In the genomic region with DNA sequence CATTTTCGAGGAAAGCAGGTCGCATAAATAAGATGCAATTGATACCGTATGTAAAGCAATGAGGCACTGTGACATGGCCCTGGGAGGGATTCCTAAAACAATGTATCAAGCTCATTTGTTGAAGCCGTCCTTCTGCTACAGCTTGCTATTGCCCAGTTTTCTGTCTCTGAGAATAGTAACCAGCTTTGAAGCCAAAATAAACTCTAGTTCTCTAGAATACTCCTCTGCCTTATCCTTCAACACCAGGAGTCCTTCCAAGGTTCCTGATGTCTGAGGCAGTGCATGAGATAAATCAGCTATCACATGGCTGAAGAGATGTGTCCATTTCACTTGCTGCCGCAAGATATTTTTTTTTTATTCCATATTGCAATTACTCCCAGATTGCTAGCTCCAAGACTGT, we compare ENCODE assay signal across 30 mouse cellular contexts. TPM values are rescaled to one million over a fixed set of nuclear protein-coding genes. Genes with fewer than 3 reads are reported as not detected.
DNase-seq lines count a peak whose midpoint lies in the region; ATAC-seq lines count a peak whose summit lies in the region.
"Had no signal": no experiment of that assay in that cellular context is flagged by ENCODE, and none has a peak within 500 bp of the region (broad histone marks: within the 10 kb centered on the region; RNA-seq: fewer than 3 reads in every experiment).

No protein-coding gene starts in this region.

- H3K4me3 ChIP-seq in heart, embryonic 12.5 days: no peak overlapping the region
- H3K4me3 ChIP-seq in heart, embryonic 13.5 days: no peak overlapping the region
- H3K4me3 ChIP-seq: embryonic facial prominence, embryonic 13.5 days; forebrain, embryonic 10.5 days; gastrocnemius, adult 2 months; heart, embryonic 15.5 days; kidney, embryonic 15.5 days; limb, embryonic 12.5 days; liver, embryonic 15.5 days; lung, embryonic 15.5 days; neural tube, embryonic 13.5 days had no signal

- peak; percentile 85 for DNase-seq in heart, adult 11 months
- no peak for DNase-seq in heart, postnatal 25 days (ENCODE audit: low spot score)
- peak; percentile 55 for DNase-seq in brain, adult 2 months (ENCODE audit: low read depth, low spot score)
- DNase-seq in heart, postnatal 10 days: peak; percentile 33 to 38
- DNase-seq in urinary bladder, postnatal 10 days (ENCODE audit: low spot score): no peak
- DNase-seq: adrenal gland, postnatal 14 days; cerebellum, adult 11-12 months; cerebellum, adult 9-11 months; gastrocnemius, adult 2 months; gastrocnemius, postnatal 36 days; kidney, adult 18-20 months; kidney, postnatal 25 days; right cerebral cortex, postnatal 4 days; thymus, adult 2 months; thymus, postnatal 36 days had no signal

- intact Hi-C loops in heart, postnatal 25 days (cut with DNase I): no loop called here
- intact Hi-C loops in heart, postnatal 10 days (cut with DNase I): no loop called here

- no peaks in the 10 kb centered on the region for H3K36me3 ChIP-seq in heart, embryonic 12.5 days
- no peaks in the 10 kb centered on the region for H3K36me3 ChIP-seq in heart, embryonic 13.5 days
- H3K36me3 ChIP-seq: embryonic facial prominence, embryonic 13.5 days; forebrain, embryonic 10.5 days; heart, embryonic 15.5 days; kidney, embryonic 15.5 days; limb, embryonic 12.5 days; liver, embryonic 15.5 days; lung, embryonic 15.5 days; neural tube, embryonic 13.5 days had no signal

- no peak overlapping the region for H3K9ac ChIP-seq in heart, embryonic 12.5 days
- H3K9ac ChIP-seq in heart, embryonic 13.5 days: no peak overlapping the region
- H3K9ac ChIP-seq: embryonic facial prominence, embryonic 13.5 days; heart, embryonic 15.5 days; kidney, embryonic 15.5 days; limb, embryonic 12.5 days; liver, embryonic 15.5 days; lung, embryonic 15.5 days; neural tube, embryonic 13.5 days had no signal

- no peak overlapping the region for H3K4me2 ChIP-seq in heart, embryonic 12.5 days
- no peak overlapping the region for H3K4me2 ChIP-seq in heart, embryonic 13.5 days
- H3K4me2 ChIP-seq: embryonic facial prominence, embryonic 13.5 days; heart, embryonic 15.5 days; kidney, embryonic 15.5 days; limb, embryonic 12.5 days; liver, embryonic 15.5 days; lung, embryonic 15.5 days; midbrain, embryonic 11.5 days; neural tube, embryonic 13.5 days had no signal

- peaks cover 14% of the 10 kb centered on the region; the same call in 1 of the 2 replicates for H3K9me3 ChIP-seq in heart, embryonic 12.5 days (replicated peaks)
- no peaks in the 10 kb centered on the region for H3K9me3 ChIP-seq in heart, embryonic 13.5 days
- H3K9me3 ChIP-seq: heart, embryonic 15.5 days; kidney, embryonic 15.5 days; liver, embryonic 15.5 days; lung, embryonic 15.5 days; neural tube, embryonic 13.5 days had no signal

- 78% methylated on average over 5 of the region's 5 CpGs for WGBS in heart, embryonic 12.5 days
- 68% methylated on average over 5 of the region's 5 CpGs for WGBS in heart, embryonic 13.5 days

- ATAC-seq in heart, embryonic 12.5 days (ENCODE audit: insufficient number of reproducible peaks, low FRiP score): no peak
- no peak for ATAC-seq in heart, embryonic 13.5 days (ENCODE audit: extremely low read depth, insufficient number of reproducible peaks, low FRiP score, low TSS enrichment)
- ATAC-seq: CD4-positive, CD25-positive, alpha-beta regulatory T cell, adult 4 months; hindbrain, embryonic 16.5 days; midbrain, embryonic 16.5 days had no signal

- no peaks in the 10 kb centered on the region for H3K27me3 ChIP-seq in heart, embryonic 12.5 days (replicated peaks)
- no peaks in the 10 kb centered on the region for H3K27me3 ChIP-seq in heart, embryonic 13.5 days (replicated peaks)
- H3K27me3 ChIP-seq: embryonic facial prominence, embryonic 13.5 days; heart, embryonic 15.5 days; kidney, embryonic 15.5 days; limb, embryonic 12.5 days; liver, embryonic 15.5 days; lung, embryonic 15.5 days; neural tube, embryonic 13.5 days had no signal

- H3K27ac ChIP-seq in heart, embryonic 12.5 days (ENCODE audit: poor library complexity, severe bottlenecking): no peak overlapping the region
- 0 out of 2 replicates have a peak overlapping the region, but pooled peaks have one; percentile 20 for H3K27ac ChIP-seq in heart, embryonic 13.5 days (replicated peaks)
- H3K27ac ChIP-seq: forebrain, embryonic 10.5 days; gastrocnemius, adult 2 months; kidney, embryonic 15.5 days; limb, embryonic 12.5 days; liver, embryonic 15.5 days; lung, embryonic 15.5 days; neural tube, embryonic 13.5 days; stomach, postnatal 0 days had no signal

- peaks cover 3% of the 10 kb centered on the region; the same call in 1 of the 2 replicates for H3K4me1 ChIP-seq in heart, embryonic 12.5 days (replicated peaks)
- H3K4me1 ChIP-seq in heart, embryonic 13.5 days: peaks cover 34% of the 10 kb centered on the region
- H3K4me1 ChIP-seq: kidney, embryonic 15.5 days; limb, embryonic 12.5 days; liver, embryonic 15.5 days had no signal

RNA-seq across cellular contexts. Expression of a gene that starts 43.9 kb away (rescaled TPM):
- polyA plus RNA-seq in heart, embryonic 12.5 days (2016; fragmentation: Nextera tagmentation; extraction: Ambion mirVana): 98.8 and 103 TPM in 2 replicates
- polyA plus RNA-seq in heart, embryonic 13.5 days (2015; fragmentation: Nextera tagmentation; extraction: Ambion mirVana): 73.2 and 74.7 TPM in 2 replicates
- 100 to 1,000 TPM in 1 of 2 experiments, 10 to 100 TPM in 1; 96.3 to 101 TPM for total RNA-seq in heart, postnatal 25 days (2021)
- 100 to 1,000 TPM in 1 of 2 experiments, 10 to 100 TPM in 1; 97.4 to 102 TPM for total RNA-seq in heart, postnatal 10 days (2021)

Comparison
In these comparisons a context has a peak if more than half of its experiments do, and no peak if none do; other contexts are left out.
1. DNase-seq: peak in heart, adult 11 months (single experiment), brain, adult 2 months (single experiment) and heart, postnatal 10 days (2 of 2); none in heart, postnatal 25 days (single experiment) and urinary bladder, postnatal 10 days (single experiment).